Mouse (Mus musculus): ENCODE measurements at regions not wholly inside any gene's neighbourhood (a gene's known extent, or its start where the extent isn't known, plus 50 kb on each side); places are given as distances from the start of the nearest gene placed in this dataset.

DNA sequence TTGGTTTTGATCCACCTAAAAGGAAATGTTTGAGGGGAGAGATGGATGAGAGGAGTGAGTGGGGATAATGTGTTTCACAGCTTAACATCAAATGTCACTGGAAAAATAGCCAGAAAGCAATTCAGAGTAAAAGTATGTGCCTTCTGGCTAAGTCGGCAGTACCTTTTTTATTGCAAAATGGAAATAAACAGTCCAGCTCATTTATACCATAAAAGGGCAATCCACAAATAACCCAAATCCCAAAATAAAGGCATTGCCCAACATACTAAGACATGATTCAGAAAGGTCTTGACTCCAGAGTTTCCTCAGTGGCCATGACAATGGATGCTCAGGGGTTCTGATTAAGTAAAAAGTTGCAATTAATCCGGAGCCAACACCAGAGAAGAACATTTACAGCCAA is 208.0 kb upstream of the Thbs1 start:
- TF ChIP-seq CTCF (IDR thresholded peaks at IDR 0.05; ENCODE audit: extremely low read depth, insufficient read depth, insufficient read length, insufficient replicate concordance) (no peak), POLR2A (IDR thresholded peaks at IDR 0.05; ENCODE audit: low read depth, low read length) (no peak)
- no peaks in the 10 kb centered on the region for H3K4me1 ChIP-seq (ENCODE audit: control insufficient read depth, insufficient read depth, insufficient read length)
- 88% methylated on average over 2 of the region's 2 CpGs for WGBS
- H3K36me3 ChIP-seq (ENCODE audit: control insufficient read depth, insufficient read depth, low read length) = no peaks in the 10 kb centered on the region
- no peak overlapping the region for H3K27ac ChIP-seq (ENCODE audit: insufficient read depth, low read length)
- H3K27me3 ChIP-seq (ENCODE audit: control insufficient read depth, insufficient read depth, low read length) = no peaks in the 10 kb centered on the region
- no peak overlapping the region for H3K4me3 ChIP-seq (ENCODE audit: extremely low read depth, insufficient read depth, insufficient read length)
- DNase-seq (ENCODE audit: low read depth in 1 of 2, low spot score in 2 of 2) = no peak

DNA sequence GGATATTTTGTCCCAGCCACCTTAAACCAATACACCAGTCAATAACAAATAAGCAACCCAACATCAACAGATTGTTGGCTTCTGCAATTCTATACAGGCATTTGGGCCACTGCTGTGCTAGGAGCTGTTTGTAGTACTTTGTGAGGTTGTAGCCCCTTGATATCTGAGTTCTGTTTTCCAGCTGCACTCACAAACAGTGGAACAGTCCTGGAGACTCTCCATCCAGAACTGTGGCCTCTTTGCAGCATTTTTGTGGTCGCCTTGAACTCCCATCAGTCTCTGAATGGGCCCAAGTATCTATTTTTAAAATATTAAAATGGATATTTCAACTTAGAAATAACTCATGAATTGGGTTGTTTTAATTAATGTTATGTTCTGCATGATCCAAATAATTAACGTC is 205.2 kb upstream of the Thbs1 start:
- Histone ChIP-seq H3K4me3 (ENCODE audit: extremely low read depth, insufficient read depth, insufficient read length) (no peak overlapping the region), H3K4me1 (ENCODE audit: control insufficient read depth, insufficient read depth, insufficient read length) (no peaks in the 10 kb centered on the region), H3K36me3 (ENCODE audit: control insufficient read depth, insufficient read depth, low read length) (no peaks in the 10 kb centered on the region), H3K27ac (ENCODE audit: insufficient read depth, low read length) (no peak overlapping the region), H3K27me3 (ENCODE audit: control insufficient read depth, insufficient read depth, low read length) (no peaks in the 10 kb centered on the region)
- 89% methylated on average over 2 of the region's 2 CpGs for WGBS
- TF ChIP-seq CTCF (IDR thresholded peaks at IDR 0.05; ENCODE audit: extremely low read depth, insufficient read depth, insufficient read length, insufficient replicate concordance) (no peak), POLR2A (IDR thresholded peaks at IDR 0.05; ENCODE audit: low read depth, low read length) (no peak)
- DNase-seq (ENCODE audit: low read depth in 1 of 2, low spot score in 2 of 2) = no peak

DNA sequence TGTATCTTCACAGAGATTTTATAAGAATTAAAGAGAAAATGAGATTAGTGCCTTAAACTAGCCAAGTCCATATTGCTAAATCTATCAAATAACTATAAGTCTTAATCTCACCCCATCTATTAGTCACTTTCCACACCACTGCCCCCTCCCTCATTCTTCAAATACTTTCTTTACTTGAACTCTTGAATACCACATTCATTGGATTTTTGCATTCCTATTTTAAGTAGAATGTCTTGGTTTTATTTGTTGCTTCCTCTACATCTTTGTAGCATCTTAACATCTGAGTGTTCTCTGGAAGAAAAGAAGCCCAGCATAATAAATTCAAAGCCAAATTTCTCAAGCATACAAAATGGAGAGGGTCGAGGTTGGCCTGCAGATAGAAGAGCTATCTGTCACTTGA is 200.9 kb upstream of the Thbs1 start:
- Histone ChIP-seq H3K4me1 (ENCODE audit: control insufficient read depth, insufficient read depth, insufficient read length) (no peaks in the 10 kb centered on the region), H3K27me3 (ENCODE audit: control insufficient read depth, insufficient read depth, low read length) (no peaks in the 10 kb centered on the region), H3K27ac (ENCODE audit: insufficient read depth, low read length) (no peak overlapping the region), H3K36me3 (ENCODE audit: control insufficient read depth, insufficient read depth, low read length) (no peaks in the 10 kb centered on the region), H3K4me3 (ENCODE audit: extremely low read depth, insufficient read depth, insufficient read length) (no peak overlapping the region)
- no peak for TF ChIP-seq CTCF (IDR thresholded peaks at IDR 0.05; ENCODE audit: extremely low read depth, insufficient read depth, insufficient read length, insufficient replicate concordance)
- TF ChIP-seq POLR2A (IDR thresholded peaks at IDR 0.05; ENCODE audit: low read depth, low read length) = no peak
- 75% methylated on average over 1 of the region's 1 CpGs for WGBS
- no peak for DNase-seq (ENCODE audit: low read depth in 1 of 2, low spot score in 2 of 2)

DNA sequence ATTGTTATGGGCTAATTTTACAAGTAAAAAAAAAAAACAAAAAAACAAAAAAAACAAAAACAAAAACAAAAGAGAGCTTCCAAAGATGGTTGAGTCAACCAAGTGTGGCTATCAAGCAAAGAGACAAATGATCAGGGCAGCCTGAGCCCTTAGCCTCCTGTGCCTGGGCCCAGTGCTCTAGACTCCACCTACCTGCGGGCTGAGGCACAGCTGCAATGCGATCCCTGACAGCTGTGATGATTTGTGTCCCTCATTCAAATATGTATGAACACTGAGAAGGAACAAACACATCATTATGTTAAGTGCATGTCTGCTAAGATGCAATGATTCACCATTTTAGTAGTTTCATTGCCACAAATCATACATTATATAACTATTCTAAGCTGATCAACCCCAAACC is 199.0 kb upstream of the Thbs1 start:
- H3K27ac ChIP-seq (ENCODE audit: insufficient read depth, low read length) = no peak overlapping the region
- H3K27me3 ChIP-seq (ENCODE audit: control insufficient read depth, insufficient read depth, low read length) = no peaks in the 10 kb centered on the region
- no peak for TF ChIP-seq POLR2A (IDR thresholded peaks at IDR 0.05; ENCODE audit: low read depth, low read length)
- peak; percentile 26; the same call in 1 of the 2 replicates for TF ChIP-seq CTCF (IDR thresholded peaks at IDR 0.05; ENCODE audit: extremely low read depth, insufficient read depth, insufficient read length, insufficient replicate concordance)
- WGBS = 41% methylated on average over 2 of the region's 2 CpGs
- no peaks in the 10 kb centered on the region for H3K36me3 ChIP-seq (ENCODE audit: control insufficient read depth, insufficient read depth, low read length)
- H3K4me3 ChIP-seq (ENCODE audit: extremely low read depth, insufficient read depth, insufficient read length) = no peak overlapping the region
- no peaks in the 10 kb centered on the region for H3K4me1 ChIP-seq (ENCODE audit: control insufficient read depth, insufficient read depth, insufficient read length)
- DNase-seq (ENCODE audit: low read depth in 1 of 2, low spot score in 2 of 2) = no peak

DNA sequence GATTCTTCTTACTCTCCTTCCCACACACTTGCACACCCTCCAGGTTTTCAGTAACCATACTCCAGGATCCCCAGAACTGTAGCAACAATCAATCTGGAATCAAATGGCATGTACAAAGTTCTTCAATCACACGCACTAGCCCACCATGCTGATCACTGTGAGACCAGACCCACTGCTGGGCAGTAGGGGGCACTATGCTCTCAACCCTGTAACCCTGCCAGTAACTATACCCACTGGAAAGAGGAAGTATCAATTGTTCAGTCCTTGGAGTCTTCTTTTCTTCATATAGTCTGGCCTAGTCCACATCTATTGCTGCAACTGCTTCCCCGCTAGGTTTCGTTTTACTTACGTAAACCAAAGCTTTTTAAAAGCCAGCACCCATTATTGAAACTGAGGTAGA is 197.8 kb upstream of the Thbs1 start:
- Histone ChIP-seq H3K27ac (ENCODE audit: insufficient read depth, low read length) (no peak overlapping the region), H3K4me1 (ENCODE audit: control insufficient read depth, insufficient read depth, insufficient read length) (no peaks in the 10 kb centered on the region), H3K4me3 (ENCODE audit: extremely low read depth, insufficient read depth, insufficient read length) (no peak overlapping the region), H3K27me3 (ENCODE audit: control insufficient read depth, insufficient read depth, low read length) (no peaks in the 10 kb centered on the region), H3K36me3 (ENCODE audit: control insufficient read depth, insufficient read depth, low read length) (no peaks in the 10 kb centered on the region)
- no peak for DNase-seq (ENCODE audit: low read depth in 1 of 2, low spot score in 2 of 2)
- WGBS = 80% methylated on average over 4 of the region's 4 CpGs
- TF ChIP-seq CTCF (IDR thresholded peaks at IDR 0.05; ENCODE audit: extremely low read depth, insufficient read depth, insufficient read length, insufficient replicate concordance) (no peak), POLR2A (IDR thresholded peaks at IDR 0.05; ENCODE audit: low read depth, low read length) (no peak)

DNA sequence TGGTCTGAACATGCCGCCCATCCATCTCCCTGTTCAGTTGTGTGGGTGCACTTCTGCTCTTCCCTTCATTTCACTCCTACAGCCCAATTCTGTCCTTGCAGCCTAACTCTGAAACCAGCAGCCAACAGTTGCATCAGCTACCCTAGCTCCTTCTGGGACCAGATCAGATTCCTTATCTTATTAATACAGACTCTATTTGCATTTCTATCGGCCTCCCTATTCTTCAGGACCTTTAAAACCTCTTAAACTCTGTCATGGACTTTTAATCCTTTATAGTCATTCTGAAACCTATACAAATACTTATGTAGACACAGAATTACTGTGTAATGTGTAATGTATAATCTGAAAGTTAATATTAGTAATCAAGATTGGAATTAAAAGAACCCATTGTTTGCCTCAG is 195.9 kb upstream of the Thbs1 start:
- H3K36me3 ChIP-seq (ENCODE audit: control insufficient read depth, insufficient read depth, low read length) = no peaks in the 10 kb centered on the region
- H3K4me1 ChIP-seq (ENCODE audit: control insufficient read depth, insufficient read depth, insufficient read length) = no peaks in the 10 kb centered on the region
- DNase-seq (ENCODE audit: low read depth in 1 of 2, low spot score in 2 of 2) = no peak
- no peaks in the 10 kb centered on the region for H3K27me3 ChIP-seq (ENCODE audit: control insufficient read depth, insufficient read depth, low read length)
- H3K27ac ChIP-seq (ENCODE audit: insufficient read depth, low read length) = no peak overlapping the region
- 86% methylated on average over 2 of the region's 2 CpGs for WGBS
- TF ChIP-seq POLR2A (IDR thresholded peaks at IDR 0.05; ENCODE audit: low read depth, low read length) (no peak), CTCF (IDR thresholded peaks at IDR 0.05; ENCODE audit: extremely low read depth, insufficient read depth, insufficient read length, insufficient replicate concordance) (no peak)
- H3K4me3 ChIP-seq (ENCODE audit: extremely low read depth, insufficient read depth, insufficient read length) = no peak overlapping the region

DNA sequence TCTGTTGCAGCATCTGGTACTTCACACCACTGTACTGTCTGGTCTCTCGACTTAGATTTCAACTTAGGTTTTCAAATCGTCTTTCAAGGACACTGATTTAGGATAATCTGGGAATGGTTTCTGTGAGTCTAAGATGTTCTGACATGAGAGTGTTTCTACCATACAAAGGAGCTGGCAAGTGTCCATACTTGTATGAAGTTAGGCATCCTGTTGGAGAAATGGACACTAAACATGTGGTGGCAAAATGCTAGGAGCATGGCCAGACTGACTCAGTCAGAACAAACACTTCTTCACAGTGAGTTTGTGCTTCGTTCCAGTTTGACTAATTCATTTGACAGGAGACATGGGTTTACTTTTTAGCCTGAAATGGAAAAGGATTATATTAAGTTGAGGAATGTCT is 194.5 kb upstream of the Thbs1 start:
- no peaks in the 10 kb centered on the region for H3K4me1 ChIP-seq (ENCODE audit: control insufficient read depth, insufficient read depth, insufficient read length)
- TF ChIP-seq CTCF (IDR thresholded peaks at IDR 0.05; ENCODE audit: extremely low read depth, insufficient read depth, insufficient read length, insufficient replicate concordance) = no peak
- TF ChIP-seq POLR2A (IDR thresholded peaks at IDR 0.05; ENCODE audit: low read depth, low read length) = no peak
- WGBS = 83% methylated on average over 3 of the region's 3 CpGs

More for the DNA sequence above, 194.5 kb upstream of the Thbs1 start:
- Histone ChIP-seq H3K27me3 (ENCODE audit: control insufficient read depth, insufficient read depth, low read length) (no peaks in the 10 kb centered on the region), H3K36me3 (ENCODE audit: control insufficient read depth, insufficient read depth, low read length) (no peaks in the 10 kb centered on the region), H3K27ac (ENCODE audit: insufficient read depth, low read length) (no peak overlapping the region), H3K4me3 (ENCODE audit: extremely low read depth, insufficient read depth, insufficient read length) (no peak overlapping the region)
- no peak for DNase-seq (ENCODE audit: low read depth in 1 of 2, low spot score in 2 of 2)

Data from spleen, adult 2 months (tissue).